Mouse (Mus musculus) limb, embryonic 13.5 days (tissue): ENCODE data around the gene Igfals. TPM values are rescaled to one million over a fixed set of nuclear protein-coding genes. Genes with fewer than 3 reads are reported as not detected.

Experiments
- ATAC-seq: fragments of 200-750 bp; cut with Nextera tagmentation; 2 replicates; pipeline ENCODE4 v1.8.0; 2017; ENCODE audit warnings: low read depth, moderate number of reproducible peaks, moderate TSS enrichment; ENCODE audit not compliant: low FRiP score
- H3K27ac ChIP-seq: fragments of 300-500 bp; sonication (generic); 2 replicates; pipeline ENCODE4 v1.5.1; 2015; ENCODE audit warnings: inconsistent platforms, mild to moderate bottlenecking, moderate library complexity
- H3K27me3 ChIP-seq: fragments of 300-500 bp; sonication (generic); 2 replicates; pipeline ENCODE4 v1.6.1; 2015; ENCODE audit warnings: mild to moderate bottlenecking, inconsistent platforms
- H3K36me3 ChIP-seq: fragments of 300-500 bp; sonication (generic); 2 replicates; pipeline ENCODE4 v1.6.1; 2015; ENCODE audit warnings: inconsistent platforms, mild to moderate bottlenecking, moderate library complexity
- H3K4me1 ChIP-seq: fragments of 300-500 bp; sonication (generic); 2 replicates; pipeline ENCODE4 v1.6.1; 2015; ENCODE audit warnings: inconsistent platforms
- H3K4me2 ChIP-seq: fragments of 300-500 bp; sonication (generic); replicated peaks from 2 replicates; pipeline ENCODE4 v1.6.1; 2015; ENCODE audit warnings: inconsistent platforms, mild to moderate bottlenecking, moderate library complexity
- H3K4me3 ChIP-seq: fragments of 300-500 bp; sonication (generic); 2 replicates; pipeline ENCODE4 v1.5.1; 2015; ENCODE audit warnings: moderate library complexity, mild to moderate bottlenecking, inconsistent platforms
- H3K9ac ChIP-seq: fragments of 300-500 bp; sonication (generic); 2 replicates; pipeline ENCODE4 v1.6.1; 2015; ENCODE audit warnings: mild to moderate bottlenecking, inconsistent platforms
- H3K9me3 ChIP-seq: fragments of 300-500 bp; sonication (generic); 2 replicates; pipeline ENCODE4 v1.6.1; 2016; ENCODE audit warnings: inconsistent platforms
- WGBS: fragments of 180-500 bp; shearing (Covaris S2); methylation state at CpG from one replicate; pipeline ENCODE4 v1.1.7; 2015; 5-methylcytosine and 5-hydroxymethylcytosine counted together
- polyA plus RNA-seq: library from polyadenylated mRNA; unstranded; fragments of >200 nt; fragmentation: Nextera tagmentation; extraction: Ambion mirVana; gene quantifications from 2 replicates; pipeline ENCODE4 v1.2.1, GENCODE M21; 2015

Gene Igfals
- polyA plus RNA-seq, 1 experiment from 2014 or later: 0.50 TPM

DNA sequence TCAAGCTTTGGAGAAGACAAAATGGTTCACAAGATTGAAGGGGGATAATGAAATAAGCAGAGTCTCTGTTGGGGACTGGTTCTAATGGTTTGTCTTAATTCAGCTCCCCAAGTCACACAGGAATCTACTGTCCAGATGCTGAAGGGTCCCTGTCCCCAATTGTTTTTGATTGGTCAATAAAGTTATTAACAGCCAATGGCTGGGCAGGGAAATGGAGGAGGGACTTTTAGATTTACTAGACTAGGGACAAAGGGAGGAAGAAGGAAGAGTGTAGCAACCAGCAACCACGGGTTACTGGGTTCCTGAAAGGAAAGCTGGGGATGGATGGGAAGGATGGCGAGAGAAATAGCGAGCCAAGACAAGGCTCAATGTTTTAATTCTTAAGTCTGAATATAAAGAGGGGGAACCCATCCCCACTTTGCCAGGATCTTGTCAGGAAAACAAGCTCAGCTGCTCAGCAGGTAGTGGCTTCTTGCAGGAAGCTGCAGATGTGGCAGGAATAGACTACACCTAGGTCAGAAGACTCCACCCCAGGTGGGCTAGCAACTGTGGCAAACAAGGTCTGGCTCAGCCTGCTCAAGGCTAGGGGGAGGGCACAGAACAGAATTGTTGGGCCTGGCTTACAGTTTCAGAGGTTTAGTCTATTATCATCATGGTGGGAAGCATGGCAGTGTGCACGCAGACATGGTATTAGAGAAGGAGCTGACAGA lies 8.1 kb downstream of the Igfals start:
- 46% methylated on average over 4 of the region's 4 CpGs for WGBS
- no peak overlapping the region for H3K27ac ChIP-seq
- no peak overlapping the region for H3K9ac ChIP-seq
- no peak overlapping the region for H3K4me2 ChIP-seq
- H3K27me3 ChIP-seq: no peaks in the 10 kb centered on the region
- no peak overlapping the region for H3K4me3 ChIP-seq
- no peak for ATAC-seq
- H3K4me1 ChIP-seq: 0 out of 2 replicates have a peak, but pooled peaks cover 6% of the 10 kb centered on the region
- no peaks in the 10 kb centered on the region for H3K36me3 ChIP-seq
- no peaks in the 10 kb centered on the region for H3K9me3 ChIP-seq

- no peaks in the 10 kb centered on the region for H3K27me3 ChIP-seq
- no peak overlapping the region for H3K9ac ChIP-seq
- no peak overlapping the region for H3K4me2 ChIP-seq
- H3K4me1 ChIP-seq: 0 out of 2 replicates have a peak, but pooled peaks cover 6% of the 10 kb centered on the region
- no peak overlapping the region for H3K4me3 ChIP-seq
- H3K36me3 ChIP-seq: no peaks in the 10 kb centered on the region
- ATAC-seq: no peak
- no peak overlapping the region for H3K27ac ChIP-seq
- H3K9me3 ChIP-seq: no peaks in the 10 kb centered on the region
- WGBS: 55% methylated on average over 1 of the region's 1 CpGs
Observed at GRCm38 (mm10) chr17:24874405-24874745, 8.6 kb downstream of the Igfals start.

- H3K27ac ChIP-seq: no peak overlapping the region
- H3K9me3 ChIP-seq: no peaks in the 10 kb centered on the region
- no peak overlapping the region for H3K4me2 ChIP-seq
- no peak overlapping the region for H3K9ac ChIP-seq
- H3K27me3 ChIP-seq: no peaks in the 10 kb centered on the region
- no peaks in the 10 kb centered on the region for H3K36me3 ChIP-seq
- 71% methylated on average over 8 of the region's 8 CpGs for WGBS
- H3K4me3 ChIP-seq: no peak overlapping the region
- 0 out of 2 replicates have a peak, but pooled peaks cover 6% of the 10 kb centered on the region for H3K4me1 ChIP-seq
- no peak for ATAC-seq
Observed at GRCm38 (mm10) chr17:24874989-24875388, 9.2 kb downstream of the Igfals start.

- Histone ChIP-seq H3K27me3 (no peaks in the 10 kb centered on the region), H3K9me3 (no peaks in the 10 kb centered on the region), H3K9ac (peak overlapping the region; percentile 39), H3K4me2 (no peak overlapping the region), H3K36me3 (no peaks in the 10 kb centered on the region), H3K4me3 (no peak overlapping the region), H3K27ac (no peak overlapping the region), H3K4me1 (0 out of 2 replicates have a peak, but pooled peaks cover 6% of the 10 kb centered on the region)
- ATAC-seq: no peak
- WGBS: 51% methylated on average over 10 of the region's 10 CpGs
Observed at GRCm38 (mm10) chr17:24877336-24878116, 11.7 kb downstream of the Igfals start.

- 0 out of 2 replicates have a peak, but pooled peaks cover 6% of the 10 kb centered on the region for H3K4me1 ChIP-seq
- no peak overlapping the region for H3K27ac ChIP-seq
- WGBS: 24% methylated on average over 5 of the region's 5 CpGs
- H3K9ac ChIP-seq: peak overlapping the region; percentile 39
- no peak for ATAC-seq
- H3K9me3 ChIP-seq: no peaks in the 10 kb centered on the region
- H3K36me3 ChIP-seq: peaks cover 5% of the 10 kb centered on the region
- H3K4me3 ChIP-seq: no peak overlapping the region
- H3K4me2 ChIP-seq: no peak overlapping the region
- H3K27me3 ChIP-seq: no peaks in the 10 kb centered on the region
Observed at GRCm38 (mm10) chr17:24878117-24878397, 12.3 kb downstream of the Igfals start.

- Histone ChIP-seq H3K4me1 (0 out of 2 replicates have a peak, but pooled peaks cover 6% of the 10 kb centered on the region), H3K9me3 (no peaks in the 10 kb centered on the region), H3K27ac (no peak overlapping the region), H3K4me2 (no peak overlapping the region), H3K9ac (peak overlapping the region; percentile 39; the same call in 1 of the 2 replicates), H3K27me3 (no peaks in the 10 kb centered on the region), H3K4me3 (no peak overlapping the region), H3K36me3 (peaks cover 10% of the 10 kb centered on the region)
- no peak for ATAC-seq
- 70% methylated on average over 8 of the region's 8 CpGs for WGBS
Observed at GRCm38 (mm10) chr17:24878531-24878930, 12.7 kb downstream of the Igfals start.

DNA sequence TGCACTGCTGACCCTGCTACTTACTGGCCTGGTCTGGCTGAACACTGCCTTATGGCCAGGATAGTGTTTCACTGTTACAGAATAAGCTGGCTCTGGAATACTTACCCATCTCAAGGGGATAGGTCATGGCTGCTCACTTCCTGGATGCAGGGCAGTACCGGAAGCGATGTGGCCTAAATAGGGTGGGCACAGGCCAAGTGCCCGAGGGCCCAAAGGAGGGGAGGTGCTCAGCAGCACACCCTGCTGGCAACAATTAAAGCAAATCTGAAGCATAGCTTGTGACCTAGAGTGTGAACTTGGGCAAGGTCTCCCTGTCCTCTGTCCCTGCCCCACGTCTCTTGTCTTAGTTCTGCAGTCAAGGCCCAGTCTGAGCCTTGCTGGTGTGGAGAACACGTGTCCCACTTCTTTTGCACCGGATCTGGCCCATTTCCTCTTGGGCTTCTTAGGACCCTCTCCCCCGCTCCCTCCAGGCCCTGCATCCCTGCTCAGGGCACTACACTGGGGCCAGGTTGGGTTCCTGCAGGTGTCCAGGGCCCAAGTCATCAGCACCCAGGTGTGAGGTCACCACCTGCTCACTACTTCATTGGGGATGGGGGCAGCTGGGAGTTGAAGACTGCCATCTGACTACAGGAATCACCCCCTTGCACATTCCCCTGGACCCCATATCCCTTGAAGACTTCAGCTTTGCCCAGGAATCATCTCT lies 16.1 kb downstream of the Igfals start:
- Histone ChIP-seq H3K9ac (no peak overlapping the region), H3K27me3 (no peaks in the 10 kb centered on the region), H3K4me1 (peaks cover 14% of the 10 kb centered on the region), H3K9me3 (no peaks in the 10 kb centered on the region), H3K4me3 (no peak overlapping the region), H3K27ac (no peak overlapping the region), H3K36me3 (peaks cover 22% of the 10 kb centered on the region), H3K4me2 (no peak overlapping the region)
- 45% methylated on average over 7 of the region's 7 CpGs for WGBS
- no peak for ATAC-seq

GRCm38 (mm10) chr17:24884391-24884790 lies 18.6 kb downstream of the Igfals start:
- Histone ChIP-seq H3K4me2 (no peak overlapping the region), H3K9me3 (no peaks in the 10 kb centered on the region), H3K27me3 (no peaks in the 10 kb centered on the region), H3K36me3 (peaks cover 22% of the 10 kb centered on the region), H3K9ac (no peak overlapping the region), H3K4me1 (peaks cover 25% of the 10 kb centered on the region), H3K4me3 (no peak overlapping the region), H3K27ac (no peak overlapping the region)
- no peak for ATAC-seq
- WGBS: 87% methylated on average over 6 of the region's 6 CpGs

GRCm38 (mm10) chr17:24885356-24886133 lies 19.7 kb downstream of the Igfals start:
- H3K9ac ChIP-seq: peak overlapping the region; percentile 72
- H3K27me3 ChIP-seq: no peaks in the 10 kb centered on the region
- H3K36me3 ChIP-seq: peaks cover 32% of the 10 kb centered on the region
- peak overlapping the region; percentile 76 for H3K4me3 ChIP-seq
- H3K9me3 ChIP-seq: no peaks in the 10 kb centered on the region
- H3K4me2 ChIP-seq: peak overlapping the region; percentile 94
- no peak for ATAC-seq
- WGBS: 27% methylated on average over 22 of the region's 22 CpGs
- peaks cover 25% of the 10 kb centered on the region for H3K4me1 ChIP-seq
- H3K27ac ChIP-seq: no peak overlapping the region

- no peaks in the 10 kb centered on the region for H3K9me3 ChIP-seq
- peaks cover 40% of the 10 kb centered on the region for H3K36me3 ChIP-seq
- no peaks in the 10 kb centered on the region for H3K27me3 ChIP-seq
- peak within 1 kb of the TSS; percentile 86 for H3K4me3 ChIP-seq
- H3K27ac ChIP-seq: no peak within 1 kb of the TSS; the same call in 1 of the 2 replicates
- peak within 1 kb of the TSS; percentile 86 for H3K9ac ChIP-seq
- peaks cover 25% of the 10 kb centered on the region for H3K4me1 ChIP-seq
- WGBS: under 1% methylated on average over 69 of the region's 69 CpGs
- H3K4me2 ChIP-seq: peak within 1 kb of the TSS; percentile 98
- ATAC-seq: peak; percentile 97
Observed at GRCm38 (mm10) chr17:24886134-24886931, 20.5 kb downstream of the Igfals start, which contains the start of the genes Nubp2 and Spsb3. TSS of gene Nubp2 (minus strand) at chr17:24886349. TSS of gene Spsb3 (plus strand) at chr17:24886643.

DNA sequence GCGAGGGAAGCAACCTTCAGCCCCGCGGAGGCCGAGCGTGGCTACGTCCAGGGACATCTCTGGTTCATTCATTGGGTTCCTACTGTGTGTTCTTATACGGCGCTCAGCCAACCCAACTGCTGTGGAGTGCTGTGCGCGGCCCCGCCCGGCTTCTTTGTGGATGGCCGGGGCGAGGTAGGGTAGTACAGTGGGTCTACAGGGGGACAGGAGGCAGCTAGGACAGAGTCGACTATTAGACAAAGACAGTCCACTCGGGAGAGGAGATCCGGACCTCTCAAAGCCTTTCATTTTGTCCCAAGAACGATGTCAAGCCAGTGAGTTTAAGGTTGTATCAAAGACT lies 21.1 kb downstream of the Igfals start:
- no peak overlapping the region for H3K27ac ChIP-seq
- under 1% methylated on average over 18 of the region's 18 CpGs for WGBS
- peaks cover 46% of the 10 kb centered on the region for H3K36me3 ChIP-seq
- peak overlapping the region; percentile 86 for H3K9ac ChIP-seq
- H3K9me3 ChIP-seq: no peaks in the 10 kb centered on the region
- H3K27me3 ChIP-seq: no peaks in the 10 kb centered on the region
- peak overlapping the region; percentile 86 for H3K4me3 ChIP-seq
- peaks cover 25% of the 10 kb centered on the region for H3K4me1 ChIP-seq
- H3K4me2 ChIP-seq: peak overlapping the region; percentile 98
- ATAC-seq: peak; percentile 4; the same call in 1 of the 2 replicates
